Mouse (Mus musculus): ENCODE measurements around the gene Rex1bd. TPM values are rescaled to one million over a fixed set of nuclear protein-coding genes. Genes with fewer than 3 reads are reported as not detected.

Gene Rex1bd
- polyA plus RNA-seq, 1 experiment from 2014 or later = 125 TPM

- WGBS = 65% methylated on average over 1 of the region's 1 CpGs
- ATAC-seq (ENCODE audit: insufficient read depth, low FRiP score, low read depth) = no peak
- H3K4me2 ChIP-seq = no peak overlapping the region
- no peaks in the 10 kb centered on the region for H3K27me3 ChIP-seq (replicated peaks)
- no peak overlapping the region for H3K4me3 ChIP-seq (replicated peaks)
- H3K9me3 ChIP-seq = no peaks in the 10 kb centered on the region
- no peak overlapping the region for H3K27ac ChIP-seq
- H3K9ac ChIP-seq = no peak overlapping the region
- peaks cover 5% of the 10 kb centered on the region for H3K36me3 ChIP-seq
- no peaks in the 10 kb centered on the region for H3K4me1 ChIP-seq
These were observed 49.6 kb downstream of the Rex1bd start for GRCm38 (mm10) chr8:70456996-70457395.

Other genes with a start within 250 kb of the Rex1bd start
- 32.7 and 38.9 TPM in 2 replicates for gene Homer3, start 223.9 kb downstream of the Rex1bd start, polyA plus RNA-seq (2015; fragmentation: Nextera tagmentation; extraction: Ambion mirVana)
- 46.3 and 49.8 TPM in 2 replicates for gene Ddx49, start 204.3 kb downstream of the Rex1bd start, polyA plus RNA-seq (2015; fragmentation: Nextera tagmentation; extraction: Ambion mirVana)
- gene Cope, start 204.2 kb downstream of the Rex1bd start, polyA plus RNA-seq (2015; fragmentation: Nextera tagmentation; extraction: Ambion mirVana) = 379 and 398 TPM in 2 replicates
- 4.2 and 4.4 TPM in 2 replicates for gene Cers1, start 191.0 kb downstream of the Rex1bd start, polyA plus RNA-seq (2015; fragmentation: Nextera tagmentation; extraction: Ambion mirVana)
- gene Gdf1, start 176.9 kb downstream of the Rex1bd start, polyA plus RNA-seq (2015; fragmentation: Nextera tagmentation; extraction: Ambion mirVana) = 1.7 and 2.2 TPM in 2 replicates
- gene Upf1, start 153.5 kb downstream of the Rex1bd start, polyA plus RNA-seq (2015; fragmentation: Nextera tagmentation; extraction: Ambion mirVana) = 16.1 and 17.5 TPM in 2 replicates
- 0.22 and 0.28 TPM in 2 replicates for gene Comp, start 133.2 kb downstream of the Rex1bd start, polyA plus RNA-seq (2015; fragmentation: Nextera tagmentation; extraction: Ambion mirVana)
- 15.4 and 18.8 TPM in 2 replicates for gene Crtc1, start 67.2 kb downstream of the Rex1bd start, polyA plus RNA-seq (2015; fragmentation: Nextera tagmentation; extraction: Ambion mirVana)
- 20.5 and 20.7 TPM in 2 replicates for gene Klhl26, start 29.8 kb downstream of the Rex1bd start, polyA plus RNA-seq (2015; fragmentation: Nextera tagmentation; extraction: Ambion mirVana)
- 3.0 and 3.5 TPM in 2 replicates for gene Tmem59l, start 19.4 kb downstream of the Rex1bd start, polyA plus RNA-seq (2015; fragmentation: Nextera tagmentation; extraction: Ambion mirVana)
- gene Crlf1, start 13.6 kb downstream of the Rex1bd start, polyA plus RNA-seq (2015; fragmentation: Nextera tagmentation; extraction: Ambion mirVana) = 2.9 and 4.1 TPM in 2 replicates
- gene Uba52, start 4.0 kb upstream of the Rex1bd start, polyA plus RNA-seq (2015; fragmentation: Nextera tagmentation; extraction: Ambion mirVana) = 843 and 950 TPM in 2 replicates
- 292 and 304 TPM in 2 replicates for gene Fkbp8, start 21.0 kb upstream of the Rex1bd start, polyA plus RNA-seq (2015; fragmentation: Nextera tagmentation; extraction: Ambion mirVana)
- gene Kxd1, start 21.2 kb upstream of the Rex1bd start, polyA plus RNA-seq (2015; fragmentation: Nextera tagmentation; extraction: Ambion mirVana) = 58.5 and 60.1 TPM in 2 replicates
- gene Ell, start 32.7 kb upstream of the Rex1bd start, polyA plus RNA-seq (2015; fragmentation: Nextera tagmentation; extraction: Ambion mirVana) = 16.1 and 17.7 TPM in 2 replicates
- gene Isyna1, start 87.6 kb upstream of the Rex1bd start, polyA plus RNA-seq (2015; fragmentation: Nextera tagmentation; extraction: Ambion mirVana) = 127 and 133 TPM in 2 replicates
- gene Ssbp4, start 102.1 kb upstream of the Rex1bd start, polyA plus RNA-seq (2015; fragmentation: Nextera tagmentation; extraction: Ambion mirVana) = 104 and 117 TPM in 2 replicates
- gene Lrrc25, start 109.4 kb upstream of the Rex1bd start, polyA plus RNA-seq (2015; fragmentation: Nextera tagmentation; extraction: Ambion mirVana) = 3.7 and 3.9 TPM in 2 replicates
- gene Gdf15, start 125.7 kb upstream of the Rex1bd start, polyA plus RNA-seq (2015; fragmentation: Nextera tagmentation; extraction: Ambion mirVana) = 0.95 and 1.4 TPM in 2 replicates
- gene Pgpep1, start 153.6 kb upstream of the Rex1bd start, polyA plus RNA-seq (2015; fragmentation: Nextera tagmentation; extraction: Ambion mirVana) = 49.9 and 57.9 TPM in 2 replicates
- gene Lsm4, start 166.5 kb upstream of the Rex1bd start, polyA plus RNA-seq (2015; fragmentation: Nextera tagmentation; extraction: Ambion mirVana) = 271 and 297 TPM in 2 replicates
- gene Jund, start 192.2 kb upstream of the Rex1bd start, polyA plus RNA-seq (2015; fragmentation: Nextera tagmentation; extraction: Ambion mirVana) = 84.4 and 84.6 TPM in 2 replicates
- gene Iqcn, start 196.7 kb upstream of the Rex1bd start, polyA plus RNA-seq (2015; fragmentation: Nextera tagmentation; extraction: Ambion mirVana) = 0.04 TPM in 1 of 2 replicates, not detected in the other
- 1.1 and 1.9 TPM in 2 replicates for gene Gm3336, start 211.8 kb upstream of the Rex1bd start, polyA plus RNA-seq (2015; fragmentation: Nextera tagmentation; extraction: Ambion mirVana)
- 0.45 and 0.50 TPM in 2 replicates for gene Pde4c, start 217.0 kb upstream of the Rex1bd start, polyA plus RNA-seq (2015; fragmentation: Nextera tagmentation; extraction: Ambion mirVana)
- 20.9 and 24.0 TPM in 2 replicates for gene Rab3a, start 247.9 kb upstream of the Rex1bd start, polyA plus RNA-seq (2015; fragmentation: Nextera tagmentation; extraction: Ambion mirVana)